Mouse (Mus musculus) megakaryocyte, embryonic 14.5 days (primary cell): ENCODE measurements at regions not wholly inside any gene's neighbourhood (a gene's known extent, or its start where the extent isn't known, plus 50 kb on each side); places are given as distances from the start of the nearest gene placed in this dataset.

Experiments
- FLI1 ChIP-seq: IDR thresholded peaks from 2 replicates; pipeline ENCODE4 v1.6.1; 2012; ENCODE audit warnings: low read length, inconsistent platforms, mixed read lengths
- GATA1 ChIP-seq: IDR thresholded peaks from 3 replicates; pipeline ENCODE4 v1.6.1; 2012; ENCODE audit warnings: mixed read lengths, low read length, inconsistent platforms, borderline replicate concordance

DNA sequence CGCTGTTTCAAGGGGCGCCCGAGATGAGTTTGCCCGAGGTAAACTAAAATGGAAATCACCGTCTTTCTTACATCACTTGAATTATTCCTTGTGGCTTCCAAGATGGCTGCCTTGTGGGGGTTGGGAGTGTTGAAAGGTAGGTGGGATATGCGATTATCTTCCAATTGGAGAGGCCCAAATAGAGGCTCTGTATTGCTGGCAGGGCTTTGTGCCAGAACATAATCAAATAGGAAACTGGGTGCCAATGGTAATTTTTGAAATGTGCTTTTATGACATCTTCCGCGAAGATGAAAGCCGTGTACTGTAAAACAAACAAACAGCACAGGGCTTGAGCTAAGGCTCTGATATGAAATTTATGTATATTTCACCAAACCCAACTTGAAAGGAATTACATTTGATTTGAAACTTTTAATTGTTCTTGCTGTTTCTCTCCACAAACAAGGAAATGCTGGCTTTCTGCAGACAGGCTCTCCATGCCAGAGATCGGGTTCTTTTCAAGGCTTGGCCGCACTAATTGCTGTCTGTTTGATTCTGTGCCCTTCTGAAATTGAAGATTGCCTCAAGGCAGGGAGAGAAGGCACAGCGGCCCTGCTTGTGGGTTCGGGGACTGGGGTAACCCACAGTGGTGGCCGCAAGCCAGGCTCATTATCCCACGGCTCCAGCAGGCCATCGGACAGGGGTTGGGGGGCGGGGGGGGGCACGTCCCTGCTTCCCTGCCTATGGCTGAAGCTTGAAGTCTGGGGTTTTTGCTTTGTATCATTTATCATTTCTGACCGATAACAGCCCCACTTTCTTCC, 108.6 kb upstream of the Rpl34 start:
- TF ChIP-seq GATA1: no peak
- no peak for TF ChIP-seq FLI1
